Mouse (Mus musculus): Measurements from ENCODE around the gene Apoc4.

Gene Apoc4

DNA sequence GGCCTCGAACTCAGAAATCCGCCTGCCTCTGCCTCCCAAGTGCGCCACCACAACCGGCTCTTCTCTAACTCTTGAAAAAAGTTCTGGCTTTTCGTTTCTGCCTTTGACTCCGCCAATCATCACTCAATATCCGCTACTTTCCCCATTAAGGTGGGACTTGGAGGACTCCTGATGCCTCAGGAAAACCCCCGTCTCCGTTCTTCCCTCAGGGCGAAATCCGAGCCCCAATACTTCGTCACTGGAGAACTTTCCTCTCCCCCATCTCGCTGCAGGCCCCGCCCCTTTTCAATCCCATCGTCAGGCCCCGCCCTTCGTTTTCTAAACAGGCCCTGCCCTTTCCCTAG lies 53.1 kb downstream of the Apoc4 start:
- no peak for DNase-seq
